Mouse (Mus musculus) cerebellum, adult 9-11 months (tissue): ENCODE data around the gene Rpl3.

Experiments used
- DNase-seq: peaks from one replicate; pipeline ENCODE4 v3.0.0; 2022

Gene Rpl3

DNA sequence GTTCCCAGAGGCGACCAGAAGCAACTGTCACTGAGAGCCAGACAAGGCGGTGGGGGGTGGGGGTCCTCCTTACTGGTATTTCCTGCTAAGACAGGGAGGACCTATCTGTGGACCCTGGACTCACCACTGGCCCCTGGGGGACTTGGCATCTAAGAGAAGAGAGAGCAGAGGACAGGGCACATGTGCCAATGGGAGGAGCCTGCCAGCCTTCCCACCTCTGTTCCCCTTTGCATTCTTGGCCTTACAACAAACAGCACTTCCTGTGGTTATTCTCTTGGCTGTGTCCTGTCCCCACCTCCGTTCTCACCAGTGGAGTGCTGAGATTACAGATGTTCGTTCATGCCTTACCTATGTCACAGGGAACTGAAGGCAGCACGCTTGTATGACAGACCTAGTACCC is 62.8 kb downstream of the Rpl3 start:
- no peak for DNase-seq
